Mouse (Mus musculus) heart, postnatal 4 days (tissue): ENCODE data around the gene Col4a3bp. TPM values are rescaled to one million over a fixed set of nuclear protein-coding genes. Genes with fewer than 3 reads are reported as not detected.

Experiments
- DNase-seq: peaks from one replicate; pipeline ENCODE4 v3.0.0; 2021
- total RNA-seq, 2 experiments: library from RNA; stranded (reverse); gene quantifications; 2 replicates each; pipeline ENCODE4 v1.2.3; 2021

Col4a3bp gene
- total RNA-seq, 2 experiments from 2014 or later = 36.8 to 37.7 TPM

DNA sequence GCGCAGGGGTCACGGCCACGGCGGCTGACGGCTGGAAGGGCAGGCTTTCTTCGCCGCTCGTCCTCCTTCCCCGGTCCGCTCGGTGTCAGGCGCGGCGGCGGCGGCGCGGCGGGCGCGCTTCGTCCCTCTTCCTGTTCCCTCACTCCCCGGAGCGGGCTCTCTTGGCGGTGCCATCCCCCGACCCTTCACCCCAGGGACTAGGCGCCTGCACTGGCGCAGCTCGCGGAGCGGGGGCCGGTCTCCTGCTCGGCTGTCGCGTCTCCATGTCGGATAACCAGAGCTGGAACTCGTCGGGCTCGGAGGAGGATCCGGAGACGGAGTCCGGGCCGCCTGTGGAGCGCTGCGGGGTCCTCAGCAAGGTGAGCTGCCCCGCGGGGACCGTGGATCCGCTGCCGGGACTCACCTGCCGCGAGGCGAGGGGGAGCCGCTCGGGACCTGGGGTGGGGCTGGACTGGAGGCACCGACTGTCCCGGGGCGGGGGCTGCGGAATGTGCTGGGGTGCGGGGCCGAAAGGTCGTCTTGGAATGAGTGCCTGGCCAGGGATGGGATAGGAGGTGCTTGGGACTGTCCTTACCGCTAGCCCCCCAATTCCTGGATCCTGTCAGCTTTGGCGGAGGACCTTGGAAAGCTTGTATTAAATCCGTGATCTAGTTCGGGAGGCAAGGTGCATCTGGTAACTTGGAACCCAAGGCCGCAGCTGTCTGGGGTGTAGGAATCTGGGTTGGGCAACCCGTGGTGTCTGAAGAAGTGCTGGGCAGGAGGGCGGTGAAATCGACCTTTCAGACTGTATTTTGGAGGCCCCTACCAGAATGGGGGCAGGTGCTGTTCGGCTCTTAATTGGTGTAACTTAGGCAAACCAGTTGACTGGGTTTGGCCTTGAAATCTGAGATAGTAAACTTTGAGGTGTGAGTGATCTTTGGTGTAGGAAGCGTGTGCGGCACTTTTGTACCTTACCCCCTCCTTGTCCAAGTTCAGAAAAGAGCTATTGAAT is 778 bp downstream of the Col4a3bp start:
- no peak for DNase-seq

DNA sequence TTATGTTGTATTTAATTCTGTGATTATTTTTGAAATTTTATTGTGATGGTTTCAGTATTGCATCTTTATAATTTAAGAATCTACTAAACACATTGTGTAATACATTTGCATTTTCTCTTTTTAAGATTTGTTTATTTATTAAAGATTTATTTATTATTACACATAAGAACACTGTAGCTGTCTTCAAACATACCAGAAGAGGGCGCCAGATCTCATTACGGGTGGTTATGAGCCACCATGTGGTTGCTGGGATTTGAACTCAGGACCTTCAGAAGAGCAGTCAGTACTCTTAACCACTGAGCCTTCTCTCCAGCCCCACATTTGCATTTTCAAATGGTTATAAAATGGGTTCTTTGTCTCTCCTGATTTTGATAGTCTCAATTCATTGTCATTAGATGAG is 2.1 kb downstream of the Col4a3bp start:
- DNase-seq = no peak

DNA sequence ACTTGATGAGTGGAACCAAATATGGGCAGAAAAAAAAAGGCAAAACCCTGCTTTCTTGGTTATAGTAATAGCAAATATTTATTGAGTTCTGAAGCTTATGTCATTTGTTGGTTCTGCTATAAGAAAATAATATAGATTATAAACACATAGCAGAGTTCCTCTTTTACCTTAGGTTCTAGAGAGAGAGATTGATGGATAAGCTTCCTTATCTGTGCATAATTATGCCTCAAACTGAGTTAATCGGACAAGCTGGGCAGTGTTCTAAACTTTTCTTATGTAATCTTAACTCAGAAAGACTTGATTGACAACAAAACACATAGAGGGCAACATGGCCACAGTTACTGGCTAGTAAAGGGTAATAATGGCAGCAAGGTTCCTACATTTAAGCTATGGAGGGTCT is 4.8 kb downstream of the Col4a3bp start:
- no peak for DNase-seq

DNA sequence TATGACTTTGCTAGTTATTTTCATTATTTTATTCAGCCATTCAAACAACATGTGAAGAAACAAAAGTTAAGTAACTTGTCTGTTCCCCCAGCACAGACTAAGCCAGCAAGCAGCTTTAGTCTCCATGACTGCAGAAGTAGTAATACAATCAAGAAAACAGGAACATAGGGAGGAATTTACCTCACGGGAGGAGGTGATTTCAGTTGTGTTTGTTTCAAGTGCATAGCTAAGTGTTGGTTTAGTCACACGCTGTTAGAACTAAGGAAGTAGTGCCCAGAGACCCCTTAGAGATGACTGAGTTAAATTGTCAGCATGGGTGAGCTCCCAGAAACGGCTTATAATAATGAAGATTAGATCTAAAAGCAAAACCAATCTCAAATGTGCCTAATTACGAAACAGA is 5.5 kb downstream of the Col4a3bp start:
- DNase-seq = no peak

DNA sequence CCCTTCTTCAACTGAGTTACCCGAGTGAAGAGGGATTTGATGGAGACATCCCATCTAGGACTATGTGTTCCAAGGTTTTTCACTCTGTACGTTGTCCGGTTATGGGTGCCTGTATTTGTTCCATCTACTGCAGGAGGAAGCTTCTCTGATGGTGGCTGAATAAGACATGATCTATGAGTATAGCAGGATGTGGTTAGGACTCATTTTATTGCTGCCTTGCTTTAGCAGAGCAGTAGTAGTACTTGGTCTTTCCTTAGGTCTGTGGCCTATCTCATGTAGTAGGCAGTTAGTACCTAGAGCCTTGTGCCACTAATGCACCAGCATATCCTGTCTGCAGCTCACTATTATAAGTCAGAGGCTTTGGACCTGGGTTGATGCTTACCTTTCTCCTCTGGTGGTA is 12.7 kb downstream of the Col4a3bp start:
- no peak for DNase-seq

DNA sequence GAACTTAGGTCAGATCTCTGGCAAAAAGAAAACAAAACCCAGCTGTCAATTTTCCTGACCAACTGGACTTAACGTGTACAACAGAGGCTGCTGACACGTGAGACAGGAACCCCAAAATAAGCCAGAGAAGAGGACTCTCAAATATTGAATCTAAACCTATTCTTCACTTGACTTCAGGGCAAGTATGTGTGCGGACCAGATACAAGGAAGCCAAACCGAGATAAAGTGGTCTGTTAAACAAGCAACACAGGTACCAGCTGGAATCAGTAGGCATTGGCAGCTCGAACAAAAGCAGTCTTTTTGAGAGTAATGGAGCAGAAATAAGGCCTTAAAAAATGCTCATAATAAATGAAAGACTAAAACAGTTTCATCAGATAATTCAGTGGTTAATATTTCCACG is 25.6 kb downstream of the Col4a3bp start:
- DNase-seq = no peak

DNA sequence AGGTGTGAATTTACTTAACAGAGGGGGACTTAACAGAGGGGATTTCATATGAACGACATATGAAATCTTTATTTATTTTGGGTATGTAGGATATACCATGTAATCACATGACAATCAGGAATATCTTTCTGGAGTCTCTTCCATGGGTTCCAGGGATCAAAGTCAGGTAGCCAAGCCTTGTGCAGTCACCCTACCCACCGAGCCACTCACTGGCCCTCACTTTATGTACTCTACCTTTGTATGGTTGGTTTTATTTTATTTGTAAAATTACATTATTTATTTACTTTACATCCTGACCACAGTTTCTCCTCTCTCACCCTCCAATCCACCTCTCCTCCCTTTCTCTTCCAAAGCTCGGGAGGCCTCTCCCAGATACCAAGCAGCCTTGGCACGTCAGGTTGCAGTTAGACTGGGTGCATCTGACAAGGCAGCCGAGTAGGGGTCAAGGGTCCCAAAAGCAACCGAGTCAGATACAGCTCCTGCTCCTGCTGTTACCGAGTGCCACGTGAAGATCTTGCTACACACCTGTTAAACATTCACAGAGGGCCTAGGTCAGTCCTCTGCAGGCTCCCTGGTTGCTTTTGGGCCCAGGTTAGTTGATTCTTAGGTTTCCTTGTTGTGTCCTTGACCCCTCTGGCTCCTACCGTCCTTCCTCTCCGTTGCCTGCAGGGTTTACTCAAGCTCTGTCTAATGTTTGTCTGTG is 28.0 kb downstream of the Col4a3bp start:
- DNase-seq = no peak

DNA sequence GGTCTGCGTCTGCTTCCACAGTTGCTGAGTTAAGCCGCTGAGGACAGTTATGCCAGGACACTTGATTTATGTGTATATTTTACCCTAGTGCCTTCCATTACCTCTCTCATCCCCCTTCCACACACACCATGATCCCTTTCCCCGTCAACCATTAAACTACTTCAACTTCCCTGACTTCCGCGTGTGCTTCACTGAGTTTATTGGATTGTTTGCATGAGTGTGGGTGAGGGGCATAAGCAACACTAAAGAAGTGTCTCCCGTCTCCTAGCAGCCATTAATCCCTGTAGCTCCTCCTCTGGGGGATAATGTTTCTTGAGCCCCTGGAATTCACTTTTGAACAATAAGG is 28.6 kb downstream of the Col4a3bp start:
- DNase-seq = no peak

DNA sequence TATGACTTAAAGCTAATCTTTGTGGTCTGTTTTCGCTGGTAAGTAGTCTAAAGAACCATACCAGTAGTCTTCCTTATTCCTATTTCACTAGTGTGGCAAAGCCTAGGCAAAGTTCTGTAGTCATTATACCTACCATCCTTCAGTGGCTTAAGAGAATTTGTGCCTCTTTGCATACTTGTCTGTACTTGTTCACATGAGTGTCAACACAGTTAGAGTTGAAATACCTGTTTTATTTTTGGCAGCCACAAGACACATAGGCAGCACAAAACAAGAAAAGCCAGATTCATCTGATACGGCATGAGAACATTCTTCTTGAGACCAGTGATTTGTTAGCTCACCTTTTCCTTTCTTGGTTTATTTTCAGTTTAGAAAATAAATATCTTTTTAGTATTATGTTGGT is 31.8 kb downstream of the Col4a3bp start:
- no peak for DNase-seq

DNA sequence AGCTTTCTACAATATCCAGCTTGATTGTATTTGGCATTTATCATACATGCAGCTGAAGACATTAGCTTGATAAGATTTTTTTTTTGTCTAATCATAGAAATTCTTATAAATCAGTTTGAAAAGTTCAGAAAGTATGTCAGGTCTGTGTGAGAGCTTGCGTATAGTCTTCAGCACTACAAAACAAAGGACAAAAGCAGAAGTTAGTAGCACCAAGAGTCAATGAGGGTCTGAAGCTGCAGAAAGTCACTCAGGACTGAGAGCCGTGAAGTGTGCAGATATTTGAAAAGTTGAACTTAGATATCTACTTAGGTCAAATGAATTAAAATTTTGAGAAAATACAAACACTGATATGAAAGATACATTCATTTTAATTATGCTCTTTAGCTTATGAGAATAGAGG is 36.7 kb downstream of the Col4a3bp start:
- DNase-seq = no peak

DNA sequence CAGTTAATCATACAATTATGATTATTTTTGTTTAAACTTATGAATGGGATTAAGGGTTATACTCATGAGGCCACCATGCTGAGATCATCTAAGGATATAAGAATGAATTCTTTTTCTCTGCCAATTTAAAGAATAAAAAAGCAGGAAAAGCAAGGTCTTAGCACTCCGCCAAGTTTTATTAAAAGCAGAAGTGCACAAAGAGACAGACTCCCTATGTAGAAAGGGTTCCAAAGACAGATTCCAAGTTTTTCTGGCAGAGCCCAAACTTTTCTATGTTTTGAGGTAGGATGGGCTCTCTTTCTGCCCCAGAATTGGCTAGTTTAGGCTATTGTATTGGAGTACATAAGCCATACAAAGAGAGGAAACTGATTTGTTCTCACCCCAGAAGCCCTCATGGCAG is 37.6 kb downstream of the Col4a3bp start:
- DNase-seq = no peak

DNA sequence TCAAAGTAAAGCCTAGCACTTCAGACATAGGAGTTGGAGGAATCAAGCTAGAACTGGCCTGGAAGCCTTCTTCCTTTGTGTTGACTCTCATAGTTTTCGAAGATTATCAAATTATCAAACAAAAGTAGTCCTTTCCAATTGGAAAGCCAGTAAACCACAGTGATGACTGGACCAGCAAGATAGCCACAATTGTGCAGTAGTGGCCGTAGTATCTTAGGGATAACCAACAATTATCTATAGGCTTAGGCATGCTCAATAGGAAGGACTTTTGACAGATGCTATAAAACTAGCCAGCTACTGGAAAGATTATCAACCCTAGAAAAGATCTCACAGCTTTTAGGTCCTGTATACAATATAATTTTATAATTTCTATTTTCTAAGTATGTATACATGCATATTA is 41.8 kb downstream of the Col4a3bp start:
- no peak for DNase-seq

DNA sequence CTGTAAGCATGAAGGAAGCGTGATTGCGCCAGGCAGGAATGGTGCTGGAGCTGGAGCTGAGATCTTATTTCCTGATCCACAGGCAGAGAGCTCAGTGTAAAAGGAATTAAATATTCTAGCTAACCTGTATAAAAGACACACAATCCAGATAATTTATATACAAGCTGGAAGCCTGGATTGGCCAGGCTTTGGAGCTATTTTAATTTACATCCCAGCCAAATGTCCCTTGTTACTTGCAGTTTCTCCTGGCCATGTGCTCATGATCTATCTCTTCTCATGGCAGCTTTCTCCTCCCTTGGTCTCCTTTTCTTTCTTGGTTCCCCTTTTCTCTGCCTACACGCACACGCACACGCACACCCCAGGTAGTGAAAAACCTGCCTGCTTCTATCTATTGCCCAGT is 44.1 kb downstream of the Col4a3bp start:
- no peak for DNase-seq

DNA sequence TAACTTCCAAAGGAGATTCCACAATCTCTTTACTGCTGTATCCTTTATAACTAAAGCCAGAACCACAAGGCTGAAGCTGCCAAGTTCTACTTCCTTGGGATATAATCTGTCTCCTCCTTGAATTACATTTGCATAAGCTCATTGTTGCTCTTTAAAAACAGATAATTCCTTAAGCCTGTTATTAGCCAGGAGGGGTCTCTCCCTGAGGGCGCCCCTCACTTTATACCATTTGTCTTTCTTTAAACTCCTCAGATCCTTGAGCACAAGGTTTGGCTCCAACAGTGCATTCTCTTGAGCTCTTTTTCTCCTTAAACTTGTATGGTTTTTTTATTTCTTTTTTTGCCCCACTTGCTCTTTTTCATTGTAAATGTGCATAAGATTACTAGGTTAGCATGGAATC is 46.2 kb downstream of the Col4a3bp start:
- no peak for DNase-seq

DNA sequence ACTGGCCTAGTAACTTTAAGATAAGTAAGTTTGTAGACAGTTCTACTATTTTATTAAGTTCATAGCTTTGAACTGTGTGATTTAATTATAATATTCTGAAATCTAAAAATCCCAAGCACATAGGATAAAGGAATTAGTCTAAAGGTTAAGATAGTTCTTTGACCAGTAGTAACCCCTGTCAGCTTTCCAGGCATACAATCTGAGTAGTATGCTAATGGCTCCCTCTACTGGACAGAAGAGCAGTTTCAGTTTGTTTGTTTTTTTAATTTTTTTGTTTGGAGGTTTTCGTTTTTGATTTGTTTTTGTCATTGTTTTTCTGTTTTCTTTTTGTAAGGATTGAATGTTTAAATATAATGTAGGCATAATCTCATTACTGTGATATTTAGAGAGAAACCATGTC is 51.2 kb downstream of the Col4a3bp start:
- no peak for DNase-seq

DNA sequence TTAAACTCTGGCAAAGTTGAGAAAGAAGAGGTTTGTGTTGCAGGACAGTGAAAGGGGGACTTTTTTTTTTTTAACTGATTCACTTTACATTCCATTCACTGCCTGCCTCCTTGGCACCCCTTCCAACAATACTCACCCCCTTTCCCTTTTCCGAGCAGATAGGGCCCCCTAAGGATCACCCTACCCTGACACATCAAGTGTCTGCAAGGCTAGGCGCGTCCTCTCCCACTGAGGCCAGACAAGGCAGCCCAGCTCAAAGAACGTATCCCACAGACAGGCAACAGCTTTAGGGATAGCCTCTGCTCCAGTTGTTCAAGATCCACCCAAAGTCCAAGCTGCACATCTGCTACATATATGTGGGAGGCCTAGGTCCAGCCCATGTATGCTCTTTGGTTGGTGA is 51.7 kb downstream of the Col4a3bp start:
- DNase-seq = no peak

DNA sequence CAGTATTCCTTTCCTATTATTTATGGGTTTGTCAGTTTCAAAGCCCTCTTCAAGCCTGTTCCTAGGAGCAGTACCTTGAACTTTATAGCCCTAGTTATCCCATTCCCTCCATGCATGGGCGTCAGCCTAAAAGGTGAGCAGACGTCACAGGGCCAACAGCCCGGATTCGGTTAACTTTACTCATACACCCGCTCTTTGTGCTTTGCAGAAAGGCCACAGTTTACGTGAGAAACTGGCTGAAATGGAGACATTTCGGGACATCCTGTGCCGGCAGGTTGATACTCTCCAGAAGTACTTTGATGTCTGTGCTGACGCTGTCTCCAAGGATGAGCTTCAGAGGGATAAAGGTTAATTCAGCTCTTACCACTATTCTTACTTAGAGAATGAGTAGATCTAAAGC is 56.8 kb downstream of the Col4a3bp start:
- DNase-seq = no peak

DNA sequence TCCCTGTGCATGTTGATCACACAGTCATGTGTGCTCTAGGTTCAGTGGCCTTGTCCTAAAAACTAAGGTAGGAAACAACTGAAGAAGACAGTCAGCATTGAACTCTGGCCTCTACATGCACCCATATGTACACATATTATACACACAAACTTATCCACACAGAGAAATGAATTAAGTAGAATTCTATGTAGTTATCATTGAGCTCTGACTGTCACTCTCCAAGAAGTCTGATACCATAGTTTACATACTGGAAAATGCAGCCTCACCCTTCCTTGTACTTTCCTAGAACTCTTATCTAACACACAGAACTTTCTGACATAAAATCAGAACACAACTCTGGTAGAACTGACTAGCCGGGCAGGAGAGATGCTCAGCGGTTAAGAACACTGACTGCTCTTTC is 61.8 kb downstream of the Col4a3bp start:
- DNase-seq = no peak

DNA sequence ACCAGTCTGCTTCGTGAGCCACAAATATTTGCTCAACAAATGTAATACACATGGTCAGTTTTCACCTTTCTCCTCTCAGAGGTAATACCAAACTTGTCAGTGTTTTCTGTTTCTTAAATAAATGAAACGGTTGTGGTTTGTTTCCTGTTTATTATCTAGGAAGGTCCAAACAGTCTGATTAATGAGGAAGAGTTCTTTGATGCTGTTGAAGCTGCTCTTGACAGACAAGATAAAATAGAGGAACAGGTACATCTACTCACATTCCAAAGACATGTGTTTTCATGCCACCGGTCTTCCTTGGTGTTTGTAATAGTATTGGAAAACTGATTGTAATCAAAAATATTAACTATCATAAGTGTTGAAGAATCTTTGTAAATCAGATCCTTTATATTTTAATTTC is 72.2 kb downstream of the Col4a3bp start:
- no peak for DNase-seq

DNA sequence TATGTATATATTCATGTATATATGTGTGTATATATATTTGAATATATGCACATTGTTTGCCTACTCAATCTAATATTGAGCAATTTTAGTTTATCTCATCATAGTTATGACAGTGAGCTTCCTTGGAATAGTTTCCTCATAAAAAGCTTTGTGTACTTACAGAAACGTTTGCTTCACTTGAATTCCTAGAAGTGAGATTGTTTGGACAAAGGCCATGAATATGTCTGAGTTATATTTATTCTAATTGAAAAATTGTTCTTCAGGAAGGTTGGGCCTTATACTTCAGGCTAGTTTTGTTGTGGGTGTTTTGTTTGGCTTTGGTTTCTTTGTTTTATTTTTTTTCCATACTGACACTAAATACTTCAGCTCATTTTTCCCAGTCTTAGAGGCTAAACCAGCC is 78.5 kb downstream of the Col4a3bp start:
- DNase-seq = no peak

DNA sequence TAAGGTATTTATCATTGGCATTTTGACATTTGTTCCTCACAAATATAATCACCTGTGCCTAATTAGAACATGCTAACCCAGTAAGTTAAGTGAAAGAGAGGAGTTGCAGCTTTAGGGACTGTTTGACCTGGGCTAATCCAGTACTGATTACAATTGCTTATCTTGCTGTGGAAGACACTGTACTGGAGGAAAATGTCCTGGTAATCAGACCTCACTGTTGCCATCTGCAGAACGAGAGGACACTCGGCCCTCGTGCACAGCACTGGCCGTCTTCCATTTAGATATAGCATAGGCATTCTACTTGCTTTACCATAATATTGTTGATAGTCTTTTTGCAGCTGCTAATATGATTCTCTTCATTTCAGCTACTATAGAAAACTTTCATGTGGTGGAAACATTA is 88.0 kb downstream of the Col4a3bp start:
- no peak for DNase-seq

DNA sequence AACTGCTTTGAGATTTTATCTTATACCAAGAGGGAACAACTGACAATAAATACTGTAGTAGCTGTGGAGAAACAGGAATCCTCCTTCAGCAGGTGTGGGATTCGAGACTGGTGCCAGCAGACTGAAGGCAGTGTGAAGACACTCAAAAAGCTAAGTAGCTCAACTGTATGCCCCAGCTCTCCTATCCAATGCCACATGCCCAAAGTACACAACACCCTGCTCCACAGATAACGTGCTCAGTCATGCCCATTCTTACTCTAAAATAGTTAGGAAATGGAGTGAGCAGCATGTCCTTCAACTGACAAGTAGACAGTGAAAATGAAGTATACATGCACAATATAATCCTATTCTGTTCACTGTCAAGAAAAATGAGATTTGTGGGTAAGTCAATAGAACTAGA is 101.8 kb downstream of the Col4a3bp start:
- no peak for DNase-seq

DNA sequence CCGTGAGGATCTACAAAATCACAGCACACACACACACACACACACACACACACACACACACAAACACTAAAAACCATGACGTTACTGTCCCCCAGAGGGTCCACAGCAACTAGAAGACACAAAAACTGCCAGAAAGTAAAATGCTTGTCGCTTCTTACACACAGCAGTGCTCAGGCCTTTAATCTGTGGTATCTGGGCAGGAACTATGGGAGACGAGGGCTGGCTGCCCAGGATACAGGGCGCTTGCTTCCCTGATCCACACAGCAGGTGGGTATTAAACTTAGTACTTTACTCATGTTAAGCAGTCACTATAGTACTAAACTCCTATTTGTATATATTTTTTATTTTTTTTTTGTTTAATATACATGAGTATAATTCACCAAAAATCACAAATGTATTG is 103.4 kb downstream of the Col4a3bp start:
- DNase-seq = no peak

DNA sequence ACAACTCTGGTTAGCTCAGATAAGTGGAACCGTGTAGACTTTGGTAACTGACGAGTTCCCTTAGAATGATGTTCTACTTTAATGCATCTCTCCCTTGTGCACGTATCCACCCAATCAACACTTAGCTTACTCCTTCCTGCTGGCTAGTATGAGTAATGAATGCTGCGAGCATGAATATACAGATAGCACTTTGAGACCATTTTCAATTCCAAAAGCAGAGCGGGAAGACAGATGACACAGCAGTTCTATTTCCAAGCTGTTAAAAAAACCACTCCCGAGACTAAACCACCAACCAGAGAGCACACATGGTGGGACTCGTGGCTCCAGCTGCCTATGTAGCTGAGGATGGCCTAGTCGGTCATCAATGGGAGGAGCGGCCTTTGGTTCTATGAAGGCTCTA is 110.6 kb downstream of the Col4a3bp start:
- no peak for DNase-seq
